Mouse (Mus musculus) monocyte, adult 5-6 weeks (primary cell): Measurements from ENCODE around the gene Itgb7. TPM values are rescaled to one million over a fixed set of nuclear protein-coding genes. Genes with fewer than 3 reads are reported as not detected.

Experiments
- ATAC-seq: fragments of 153-309, 156-312 bp; replicated peaks from 2 replicates; pipeline ENCODE4 v1.8.0; 2017; ENCODE audit warnings: mild to moderate bottlenecking; ENCODE audit not compliant: low TSS enrichment, insufficient number of reproducible peaks, severe bottlenecking, poor library complexity, low FRiP score
- total RNA-seq: library from RNA; stranded (forward); fragments of 200-1000, 200-491, 200-594 nt; gene quantifications from 3 replicates; pipeline ENCODE4 v1.2.3, GENCODE M21; 2017

Gene Itgb7
- total RNA-seq, 1 experiment from 2014 or later, result 618 TPM

GRCm38 (mm10) chr15:102204674-102205505 lies 26.9 kb downstream of the Itgb7 start, which contains the start of gene Csad:
TSS of gene Csad (minus strand) at chr15:102204724.
- ATAC-seq, result no peak

GRCm38 (mm10) chr15:102203835-102204381 lies 27.8 kb downstream of the Itgb7 start:
- ATAC-seq, result 0 out of 2 replicates have a peak, but pooled peaks have one; percentile 36

GRCm38 (mm10) chr15:102202971-102203834 lies 28.5 kb downstream of the Itgb7 start, which contains the start of gene Zfp740:
TSS of gene Zfp740 (plus strand) at chr15:102203249.
- ATAC-seq, result peak; percentile 90

GRCm38 (mm10) chr15:102198841-102199240 lies 32.9 kb downstream of the Itgb7 start:
- no peak for ATAC-seq

GRCm38 (mm10) chr15:102195373-102195772 lies 36.4 kb downstream of the Itgb7 start:
- ATAC-seq, result no peak

- no peak for ATAC-seq
Measured at GRCm38 (mm10) chr15:102194439-102194838, 37.3 kb downstream of the Itgb7 start.

GRCm38 (mm10) chr15:102193652-102194051 lies 38.1 kb downstream of the Itgb7 start:
- ATAC-seq, result no peak

GRCm38 (mm10) chr15:102192820-102193386 lies 38.8 kb downstream of the Itgb7 start:
- no peak for ATAC-seq

GRCm38 (mm10) chr15:102192271-102192812 lies 39.4 kb downstream of the Itgb7 start:
- ATAC-seq, result peak; percentile 65

GRCm38 (mm10) chr15:102191699-102192098 lies 40.0 kb downstream of the Itgb7 start:
- no peak for ATAC-seq

GRCm38 (mm10) chr15:102188883-102189282 lies 42.9 kb downstream of the Itgb7 start:
- no peak for ATAC-seq

GRCm38 (mm10) chr15:102188096-102188495 lies 43.6 kb downstream of the Itgb7 start:
- ATAC-seq, result no peak

GRCm38 (mm10) chr15:102186239-102186638 lies 45.5 kb downstream of the Itgb7 start:
- ATAC-seq, result no peak

- ATAC-seq, result no peak
Measured at GRCm38 (mm10) chr15:102183076-102183475, 48.7 kb downstream of the Itgb7 start.

- ATAC-seq, result no peak
Measured at GRCm38 (mm10) chr15:102179924-102180323, 51.8 kb downstream of the Itgb7 start.

- ATAC-seq, result no peak
Measured at GRCm38 (mm10) chr15:102179106-102179505, 52.6 kb downstream of the Itgb7 start.

GRCm38 (mm10) chr15:102178279-102178678 lies 53.5 kb downstream of the Itgb7 start:
- ATAC-seq, result peak; percentile 81

GRCm38 (mm10) chr15:102177417-102177816 lies 54.3 kb downstream of the Itgb7 start:
- no peak for ATAC-seq
